Comparison of ENCODE assay signal across 10 mouse cellular contexts in the genomic region with DNA sequence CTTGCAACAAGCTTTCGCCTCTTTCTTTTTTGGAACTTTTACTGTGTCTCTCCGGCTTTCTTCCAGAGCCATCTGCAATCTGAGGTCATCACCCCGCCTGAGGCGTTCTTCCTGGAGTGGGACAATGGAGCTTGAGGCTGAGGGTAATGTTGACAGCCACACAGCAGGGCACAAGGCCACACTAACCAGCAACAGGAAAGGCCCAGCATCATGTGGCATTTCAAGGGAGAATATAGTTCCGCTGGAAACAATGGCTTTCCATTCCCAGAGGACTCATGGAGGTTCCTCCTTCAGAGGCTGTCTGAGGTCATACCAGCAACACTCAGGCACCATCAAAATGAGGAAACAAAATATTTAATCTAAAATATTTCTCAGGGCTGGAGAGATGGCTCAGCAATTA. TPM values are rescaled to one million over a fixed set of nuclear protein-coding genes. Genes with fewer than 3 reads are reported as not detected.
DNase-seq lines count a peak whose midpoint lies in the region; ATAC-seq and TF ChIP-seq lines count a peak whose summit lies in the region.
"Had no signal": no experiment of that assay in that cellular context is flagged by ENCODE, and none has a peak within 500 bp of the region (broad histone marks: within the 10 kb centered on the region; RNA-seq: fewer than 3 reads in every experiment).

No protein-coding gene starts in this region.

- H3K4me2 ChIP-seq in midbrain, postnatal 0 days (ENCODE audit: low read depth, low read length, poor library complexity, severe bottlenecking), result no peak overlapping the region
- H3K4me2 ChIP-seq in embryonic facial prominence, embryonic 14.5 days (ENCODE audit: low read depth, low read length), result no peak overlapping the region
- H3K4me2 ChIP-seq in kidney, embryonic 16.5 days (replicated peaks; ENCODE audit: low read depth, low read length), result no peak overlapping the region
- H3K4me2 ChIP-seq: hindbrain, embryonic 15.5 days had no signal

- H3K27me3 ChIP-seq in midbrain, embryonic 10.5 days (ENCODE audit: low read depth, poor library complexity, severe bottlenecking), result no peaks in the 10 kb centered on the region
- no peaks in the 10 kb centered on the region for H3K27me3 ChIP-seq in midbrain, postnatal 0 days (ENCODE audit: insufficient read depth, low read length)
- no peaks in the 10 kb centered on the region for H3K27me3 ChIP-seq in embryonic facial prominence, embryonic 14.5 days (replicated peaks; ENCODE audit: control insufficient read depth, insufficient read depth, low read length)
- H3K27me3 ChIP-seq in kidney, embryonic 16.5 days (ENCODE audit: insufficient read depth, low read length), result no peaks in the 10 kb centered on the region
- H3K27me3 ChIP-seq: hindbrain, embryonic 15.5 days had no signal

- no peak overlapping the region for H3K4me3 ChIP-seq in midbrain, embryonic 10.5 days
- no peak overlapping the region for H3K4me3 ChIP-seq in midbrain, postnatal 0 days (ENCODE audit: low read depth, low read length)
- no peak overlapping the region for H3K4me3 ChIP-seq in embryonic facial prominence, embryonic 14.5 days (ENCODE audit: low read depth, low read length)
- H3K4me3 ChIP-seq in kidney, embryonic 16.5 days (ENCODE audit: low read length), result no peak overlapping the region
- H3K4me3 ChIP-seq: hindbrain, embryonic 15.5 days had no signal

- DNase-seq in midbrain, embryonic 10.5 days (ENCODE audit: low spot score), result no peak
- DNase-seq in midbrain, postnatal 0 days (ENCODE audit: low spot score), result no peak
- DNase-seq in embryonic facial prominence, embryonic 14.5 days (ENCODE audit: low spot score), result peak; percentile 47
- DNase-seq in yolk sac, embryonic 10.5 days (ENCODE audit: low spot score), result peak; percentile 11
- DNase-seq in spleen, adult 18-20 months, result no peak
- no peak for DNase-seq in right cerebral cortex, postnatal 25 days
- no peak for DNase-seq in cerebellum, postnatal 36 days

- peaks cover 39% of the 10 kb centered on the region for H3K36me3 ChIP-seq in midbrain, embryonic 10.5 days
- peaks cover 19% of the 10 kb centered on the region; the same call in 1 of the 2 replicates for H3K36me3 ChIP-seq in midbrain, postnatal 0 days (ENCODE audit: insufficient read depth, low read length)
- peaks cover 27% of the 10 kb centered on the region for H3K36me3 ChIP-seq in embryonic facial prominence, embryonic 14.5 days (ENCODE audit: control insufficient read depth, insufficient read depth, low read length)
- H3K36me3 ChIP-seq in kidney, embryonic 16.5 days (ENCODE audit: insufficient read depth, low read length), result peaks cover 9% of the 10 kb centered on the region; the same call in 1 of the 2 replicates
- H3K36me3 ChIP-seq: hindbrain, embryonic 15.5 days had no signal

- ATAC-seq in midbrain, postnatal 0 days (ENCODE audit: low FRiP score), result no peak
- no peak for ATAC-seq in embryonic facial prominence, embryonic 14.5 days (ENCODE audit: low read depth)
- ATAC-seq in kidney, embryonic 16.5 days (ENCODE audit: low FRiP score, low TSS enrichment), result 0 out of 2 replicates have a peak, but pooled peaks have one; percentile 54

- no peak for TF ChIP-seq CTCF in midbrain, postnatal 0 days (IDR thresholded peaks at IDR 0.05)

- 0 out of 2 replicates have a peak overlapping the region, but pooled peaks have one; percentile 19 for H3K27ac ChIP-seq in midbrain, embryonic 10.5 days (replicated peaks)
- H3K27ac ChIP-seq in midbrain, postnatal 0 days (ENCODE audit: low read depth, low read length), result no peak overlapping the region
- H3K27ac ChIP-seq in embryonic facial prominence, embryonic 14.5 days (replicated peaks; ENCODE audit: low read depth, low read length), result no peak overlapping the region
- H3K27ac ChIP-seq in kidney, embryonic 16.5 days (ENCODE audit: low read length), result peak overlapping the region; percentile 43; the same call in 1 of the 2 replicates
- H3K27ac ChIP-seq: hindbrain, embryonic 15.5 days; macrophage had no signal

- H3K9ac ChIP-seq in midbrain, postnatal 0 days (replicated peaks; ENCODE audit: low read length, poor library complexity, severe bottlenecking), result no peak overlapping the region
- no peak overlapping the region for H3K9ac ChIP-seq in embryonic facial prominence, embryonic 14.5 days (ENCODE audit: low read depth, low read length)
- H3K9ac ChIP-seq in kidney, embryonic 16.5 days (replicated peaks; ENCODE audit: low read length), result no peak overlapping the region
- H3K9ac ChIP-seq: hindbrain, embryonic 15.5 days had no signal

- H3K9me3 ChIP-seq in midbrain, embryonic 10.5 days (replicated peaks), result no peaks in the 10 kb centered on the region
- H3K9me3 ChIP-seq in midbrain, postnatal 0 days (ENCODE audit: low read length), result no peaks in the 10 kb centered on the region
- H3K9me3 ChIP-seq in embryonic facial prominence, embryonic 14.5 days (ENCODE audit: control insufficient read depth, low read length), result no peaks in the 10 kb centered on the region
- H3K9me3 ChIP-seq in kidney, embryonic 16.5 days (ENCODE audit: low read length), result no peaks in the 10 kb centered on the region
- H3K9me3 ChIP-seq: hindbrain, embryonic 15.5 days had no signal

- WGBS in midbrain, embryonic 10.5 days, result 74% methylated on average over 5 of the region's 5 CpGs
- WGBS in midbrain, postnatal 0 days, result 83% methylated on average over 5 of the region's 5 CpGs
- 54% methylated on average over 5 of the region's 5 CpGs for WGBS in embryonic facial prominence, embryonic 14.5 days
- 76% methylated on average over 5 of the region's 5 CpGs for WGBS in kidney, embryonic 16.5 days

- peaks cover 12% of the 10 kb centered on the region for H3K4me1 ChIP-seq in midbrain, embryonic 10.5 days
- H3K4me1 ChIP-seq in midbrain, postnatal 0 days (ENCODE audit: insufficient read depth, low read length), result no peaks in the 10 kb centered on the region
- H3K4me1 ChIP-seq in embryonic facial prominence, embryonic 14.5 days (ENCODE audit: control insufficient read depth, insufficient read depth, low read length), result no peaks in the 10 kb centered on the region
- peaks cover 3% of the 10 kb centered on the region for H3K4me1 ChIP-seq in kidney, embryonic 16.5 days (ENCODE audit: insufficient read depth, low read length)

RNA-seq across cellular contexts. Expression of a gene that starts 28.6 kb away (rescaled TPM):
- polyA plus RNA-seq in midbrain, embryonic 10.5 days (2016; fragmentation: Nextera tagmentation; extraction: Ambion mirVana), result 52.5 and 56.0 TPM in 2 replicates
- 26.3 and 28.1 TPM in 2 replicates for total RNA-seq in midbrain, postnatal 0 days (2014; rRNA removed)
- polyA plus RNA-seq in midbrain, postnatal 0 days (2015; fragmentation: Nextera tagmentation; extraction: Ambion mirVana), result 25.1 and 27.5 TPM in 2 replicates
- polyA plus RNA-seq in embryonic facial prominence, embryonic 14.5 days (2014; fragmentation: Nextera tagmentation; extraction: Ambion mirVana), result 32.5 and 37.5 TPM in 2 replicates
- polyA plus RNA-seq in kidney, embryonic 16.5 days (2015; fragmentation: Nextera tagmentation; extraction: Ambion mirVana), result 47.1 and 53.8 TPM in 2 replicates

RNA-seq across cellular contexts. Expression of a gene that starts 39.4 kb away (rescaled TPM):
- 89.2 and 94.6 TPM in 2 replicates for polyA plus RNA-seq in midbrain, embryonic 10.5 days (2016; fragmentation: Nextera tagmentation; extraction: Ambion mirVana)
- total RNA-seq in midbrain, postnatal 0 days (2014; rRNA removed), result 37.3 and 46.1 TPM in 2 replicates
- polyA plus RNA-seq in midbrain, postnatal 0 days (2015; fragmentation: Nextera tagmentation; extraction: Ambion mirVana), result 36.6 and 36.9 TPM in 2 replicates
- 49.6 and 59.2 TPM in 2 replicates for polyA plus RNA-seq in embryonic facial prominence, embryonic 14.5 days (2014; fragmentation: Nextera tagmentation; extraction: Ambion mirVana)
- 62.5 and 65.0 TPM in 2 replicates for polyA plus RNA-seq in kidney, embryonic 16.5 days (2015; fragmentation: Nextera tagmentation; extraction: Ambion mirVana)

RNA-seq across cellular contexts. Expression of a gene that starts 45.9 kb away (rescaled TPM):
- 23.9 and 28.4 TPM in 2 replicates for polyA plus RNA-seq in midbrain, embryonic 10.5 days (2016; fragmentation: Nextera tagmentation; extraction: Ambion mirVana)
- 74.3 and 86.4 TPM in 2 replicates for total RNA-seq in midbrain, postnatal 0 days (2014; rRNA removed)
- polyA plus RNA-seq in midbrain, postnatal 0 days (2015; fragmentation: Nextera tagmentation; extraction: Ambion mirVana), result 67.9 and 74.9 TPM in 2 replicates
- 28.0 TPM in 2 replicates for polyA plus RNA-seq in embryonic facial prominence, embryonic 14.5 days (2014; fragmentation: Nextera tagmentation; extraction: Ambion mirVana)
- 25.0 and 26.9 TPM in 2 replicates for polyA plus RNA-seq in kidney, embryonic 16.5 days (2015; fragmentation: Nextera tagmentation; extraction: Ambion mirVana)

RNA-seq across cellular contexts. Expression of a gene that starts 48.3 kb away (rescaled TPM):
- polyA plus RNA-seq in midbrain, embryonic 10.5 days (2016; fragmentation: Nextera tagmentation; extraction: Ambion mirVana), result 38.4 and 59.9 TPM in 2 replicates
- total RNA-seq in midbrain, postnatal 0 days (2014; rRNA removed), result 10.1 and 22.8 TPM in 2 replicates
- 14.1 and 16.4 TPM in 2 replicates for polyA plus RNA-seq in midbrain, postnatal 0 days (2015; fragmentation: Nextera tagmentation; extraction: Ambion mirVana)
- polyA plus RNA-seq in embryonic facial prominence, embryonic 14.5 days (2014; fragmentation: Nextera tagmentation; extraction: Ambion mirVana), result 420 and 428 TPM in 2 replicates
- polyA plus RNA-seq in kidney, embryonic 16.5 days (2015; fragmentation: Nextera tagmentation; extraction: Ambion mirVana), result 164 and 181 TPM in 2 replicates
- polyA plus RNA-seq: macrophage had no signal

Comparison
In these comparisons a context has a peak if more than half of its experiments do, and no peak if none do; other contexts are left out.
1. H3K27ac ChIP-seq: peak in midbrain, embryonic 10.5 days (single experiment) and kidney, embryonic 16.5 days (single experiment); none in midbrain, postnatal 0 days (single experiment) and embryonic facial prominence, embryonic 14.5 days (single experiment).
2. DNase-seq: peak in embryonic facial prominence, embryonic 14.5 days (single experiment) and yolk sac, embryonic 10.5 days (single experiment); none in midbrain, embryonic 10.5 days (single experiment), midbrain, postnatal 0 days (single experiment), spleen, adult 18-20 months (0 of 2), right cerebral cortex, postnatal 25 days (single experiment) and cerebellum, postnatal 36 days (0 of 2).